Mouse (Mus musculus) forebrain, embryonic 16.5 days (tissue): ENCODE results near the gene Cdc42bpg. TPM values are rescaled to one million over a fixed set of nuclear protein-coding genes. Genes with fewer than 3 reads are reported as not detected.

ENCODE experiments used
- ATAC-seq: fragments of 200-750 bp; cut with Nextera tagmentation; 2 replicates; pipeline ENCODE4 v1.8.0; 2017; ENCODE audit warnings: mild to moderate bottlenecking, moderate library complexity
- H3K27ac ChIP-seq: fragments of 300-500 bp; sonication (generic); 2 replicates; pipeline ENCODE4 v1.5.1; 2014; ENCODE audit warnings: low read length, control low read depth
- H3K27me3 ChIP-seq: fragments of 300-500 bp; sonication (generic); replicated peaks from 2 replicates; pipeline ENCODE4 v1.6.1; 2014; ENCODE audit warnings: low read length; ENCODE audit not compliant: control insufficient read depth, insufficient read depth
- H3K36me3 ChIP-seq: fragments of 300-500 bp; sonication (generic); 2 replicates; pipeline ENCODE4 v1.6.1; 2014; ENCODE audit not compliant: control insufficient read depth, insufficient read depth
- H3K4me1 ChIP-seq: fragments of 300-500 bp; sonication (generic); replicated peaks from 2 replicates; pipeline ENCODE4 v1.6.1; 2014; ENCODE audit warnings: low read length; ENCODE audit not compliant: control insufficient read depth, insufficient read depth
- H3K4me2 ChIP-seq: fragments of 300-500 bp; sonication (generic); 2 replicates; pipeline ENCODE4 v1.6.1; 2014; ENCODE audit warnings: mild to moderate bottlenecking, low read length, control low read depth
- H3K4me3 ChIP-seq: fragments of 300-500 bp; sonication (generic); replicated peaks from 2 replicates; pipeline ENCODE4 v1.5.1; 2014; ENCODE audit warnings: mild to moderate bottlenecking, low read length, control low read depth
- H3K9ac ChIP-seq: fragments of 300-500 bp; sonication (generic); replicated peaks from 2 replicates; pipeline ENCODE4 v1.6.1; 2014; ENCODE audit warnings: low read depth, low read length, control low read depth
- H3K9me3 ChIP-seq: fragments of 300-500 bp; sonication (generic); 2 replicates; pipeline ENCODE4 v1.6.1; 2016; ENCODE audit warnings: low read length; ENCODE audit not compliant: control insufficient read depth
- WGBS: fragments of 180-500 bp; shearing (Covaris S2); extraction: QIAGEN DNeasy Blood & Tissue Kit; methylation state at CpG from one replicate; pipeline ENCODE4 v1.1.7; 2014; 5-methylcytosine and 5-hydroxymethylcytosine counted together
- polyA plus RNA-seq: library from polyadenylated mRNA; unstranded; fragments of >200 nt; fragmentation: Nextera tagmentation; extraction: Ambion mirVana; gene quantifications from 2 replicates; pipeline ENCODE4 v1.2.1, GENCODE M21; 2015

Cdc42bpg gene
- polyA plus RNA-seq, 1 experiment from 2014 or later, result 0.52 TPM

DNA sequence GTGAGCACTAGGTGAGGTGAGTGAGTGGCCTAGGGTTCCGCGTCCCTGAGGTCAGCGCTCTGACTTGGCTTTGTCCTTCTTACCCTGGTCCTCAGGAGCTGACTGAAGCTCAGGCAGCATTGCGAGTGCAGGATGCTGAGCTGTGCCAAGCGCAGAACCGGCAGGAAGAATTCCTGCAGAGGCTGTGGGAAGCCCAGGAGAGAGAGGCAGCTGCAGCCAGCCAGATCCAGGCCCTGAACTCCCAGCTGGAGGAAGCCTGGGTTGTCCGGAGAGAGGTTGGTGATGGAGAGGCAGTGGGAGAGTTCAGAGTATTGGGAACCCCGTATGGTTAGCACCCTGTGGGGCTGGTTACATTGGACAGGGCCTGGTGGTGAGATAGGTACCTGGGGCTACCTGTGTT, 7.5 kb downstream of the Cdc42bpg start:
- Histone ChIP-seq H3K9ac (no peak overlapping the region), H3K4me1 (no peaks in the 10 kb centered on the region), H3K27ac (no peak overlapping the region), H3K4me3 (no peak overlapping the region), H3K27me3 (no peaks in the 10 kb centered on the region), H3K36me3 (no peaks in the 10 kb centered on the region), H3K4me2 (no peak overlapping the region), H3K9me3 (no peaks in the 10 kb centered on the region)
- WGBS, result 90% methylated on average over 8 of the region's 8 CpGs
- ATAC-seq, result no peak

DNA sequence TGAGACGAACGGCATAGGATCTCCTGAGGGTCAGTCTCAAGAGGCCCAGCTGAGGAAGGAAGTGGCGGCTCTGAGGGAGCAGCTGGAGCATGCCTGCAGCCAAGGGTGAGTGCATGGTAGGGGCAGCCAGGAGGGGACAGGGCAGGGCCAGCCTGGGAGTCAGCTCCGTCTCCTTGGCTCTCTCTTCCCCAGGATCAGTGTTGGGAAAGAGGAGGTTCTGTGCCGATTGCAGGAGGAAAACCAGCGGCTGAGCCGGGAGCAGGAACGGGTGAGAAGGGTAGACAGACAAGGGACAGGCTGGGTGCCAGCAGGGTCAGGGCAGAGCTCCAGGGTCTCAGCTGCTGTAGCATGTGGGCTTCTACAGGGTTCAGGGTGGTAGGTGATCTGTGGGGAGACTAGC, 8.3 kb downstream of the Cdc42bpg start:
- no peak overlapping the region for H3K4me3 ChIP-seq
- no peaks in the 10 kb centered on the region for H3K27me3 ChIP-seq
- no peak for ATAC-seq
- no peak overlapping the region for H3K27ac ChIP-seq
- no peaks in the 10 kb centered on the region for H3K36me3 ChIP-seq
- H3K4me1 ChIP-seq, result no peaks in the 10 kb centered on the region
- WGBS, result 88% methylated on average over 8 of the region's 8 CpGs
- H3K4me2 ChIP-seq, result no peak overlapping the region
- no peaks in the 10 kb centered on the region for H3K9me3 ChIP-seq
- H3K9ac ChIP-seq, result no peak overlapping the region

GRCm38 (mm10) chr19:6315573-6315972, 9.3 kb downstream of the Cdc42bpg start:
- no peak for ATAC-seq
- 70% methylated on average over 14 of the region's 14 CpGs for WGBS
- Histone ChIP-seq H3K36me3 (no peaks in the 10 kb centered on the region), H3K27me3 (no peaks in the 10 kb centered on the region), H3K9ac (no peak overlapping the region), H3K9me3 (no peaks in the 10 kb centered on the region), H3K4me2 (no peak overlapping the region), H3K27ac (no peak overlapping the region), H3K4me1 (no peaks in the 10 kb centered on the region), H3K4me3 (no peak overlapping the region)

DNA sequence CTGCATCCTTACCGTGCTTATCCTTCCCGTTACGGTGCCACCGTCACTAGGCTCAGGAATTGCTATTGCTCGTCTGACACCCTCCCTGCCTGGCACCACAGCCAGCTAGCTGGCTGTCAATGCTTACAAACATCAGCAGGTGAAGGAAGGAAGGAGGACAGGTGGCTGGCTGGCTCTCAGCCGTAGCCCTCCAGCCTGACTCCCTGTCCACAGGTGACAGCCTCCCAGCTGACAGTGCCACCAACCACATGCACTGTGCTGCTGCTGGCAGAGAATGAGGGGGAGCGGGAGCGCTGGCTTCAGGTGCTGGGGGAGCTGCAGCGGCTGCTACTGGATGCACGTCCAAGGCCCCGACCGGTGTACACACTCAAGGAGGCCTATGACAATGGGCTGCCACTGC, 11.9 kb downstream of the Cdc42bpg start:
- Histone ChIP-seq H3K4me2 (no peak overlapping the region), H3K27me3 (no peaks in the 10 kb centered on the region), H3K9ac (no peak overlapping the region), H3K36me3 (no peaks in the 10 kb centered on the region), H3K4me1 (no peaks in the 10 kb centered on the region), H3K27ac (no peak overlapping the region), H3K9me3 (no peaks in the 10 kb centered on the region), H3K4me3 (no peak overlapping the region)
- 89% methylated on average over 12 of the region's 12 CpGs for WGBS
- no peak for ATAC-seq

GRCm38 (mm10) chr19:6321358-6321757, 15.1 kb downstream of the Cdc42bpg start:
- H3K4me1 ChIP-seq, result no peaks in the 10 kb centered on the region

GRCm38 (mm10) chr19:6321786-6322621, 15.7 kb downstream of the Cdc42bpg start:
- no peaks in the 10 kb centered on the region for H3K27me3 ChIP-seq
- H3K27ac ChIP-seq, result no peak overlapping the region
- H3K36me3 ChIP-seq, result no peaks in the 10 kb centered on the region
- 88% methylated on average over 33 of the region's 33 CpGs for WGBS
- H3K4me1 ChIP-seq, result no peaks in the 10 kb centered on the region
- no peak overlapping the region for H3K4me3 ChIP-seq
- no peak for ATAC-seq
- no peaks in the 10 kb centered on the region for H3K9me3 ChIP-seq
- H3K9ac ChIP-seq, result no peak overlapping the region
- no peak overlapping the region for H3K4me2 ChIP-seq

More at GRCm38 (mm10) chr19:6321358-6321757, 15.1 kb downstream of the Cdc42bpg start:
- Histone ChIP-seq H3K27me3 (no peaks in the 10 kb centered on the region), H3K9me3 (no peaks in the 10 kb centered on the region), H3K9ac (no peak overlapping the region), H3K27ac (no peak overlapping the region), H3K4me2 (no peak overlapping the region), H3K36me3 (no peaks in the 10 kb centered on the region), H3K4me3 (no peak overlapping the region)
- ATAC-seq, result no peak
- whole genome bisulfite sequencing, result 86% methylated on average over 8 of the region's 8 CpGs

- H3K9me3 ChIP-seq, result no peaks in the 10 kb centered on the region
- no peaks in the 10 kb centered on the region for H3K4me1 ChIP-seq
- no peak overlapping the region for H3K4me3 ChIP-seq
- H3K4me2 ChIP-seq, result no peak overlapping the region
- no peak overlapping the region for H3K27ac ChIP-seq
- WGBS, result 80% methylated on average over 9 of the region's 9 CpGs
- no peaks in the 10 kb centered on the region for H3K36me3 ChIP-seq
- H3K9ac ChIP-seq, result no peak overlapping the region
- no peaks in the 10 kb centered on the region for H3K27me3 ChIP-seq
- ATAC-seq, result no peak
Measured at GRCm38 (mm10) chr19:6324751-6325150, 18.5 kb downstream of the Cdc42bpg start.

- Histone ChIP-seq H3K4me1 (peaks cover 9% of the 10 kb centered on the region), H3K9me3 (no peaks in the 10 kb centered on the region), H3K9ac (no peak overlapping the region), H3K36me3 (no peaks in the 10 kb centered on the region), H3K27ac (no peak overlapping the region), H3K4me3 (no peak overlapping the region), H3K4me2 (no peak overlapping the region), H3K27me3 (no peaks in the 10 kb centered on the region)
- ATAC-seq, result no peak
- 64% methylated on average over 5 of the region's 5 CpGs for WGBS
Measured at GRCm38 (mm10) chr19:6331178-6331577, 24.9 kb downstream of the Cdc42bpg start.

DNA sequence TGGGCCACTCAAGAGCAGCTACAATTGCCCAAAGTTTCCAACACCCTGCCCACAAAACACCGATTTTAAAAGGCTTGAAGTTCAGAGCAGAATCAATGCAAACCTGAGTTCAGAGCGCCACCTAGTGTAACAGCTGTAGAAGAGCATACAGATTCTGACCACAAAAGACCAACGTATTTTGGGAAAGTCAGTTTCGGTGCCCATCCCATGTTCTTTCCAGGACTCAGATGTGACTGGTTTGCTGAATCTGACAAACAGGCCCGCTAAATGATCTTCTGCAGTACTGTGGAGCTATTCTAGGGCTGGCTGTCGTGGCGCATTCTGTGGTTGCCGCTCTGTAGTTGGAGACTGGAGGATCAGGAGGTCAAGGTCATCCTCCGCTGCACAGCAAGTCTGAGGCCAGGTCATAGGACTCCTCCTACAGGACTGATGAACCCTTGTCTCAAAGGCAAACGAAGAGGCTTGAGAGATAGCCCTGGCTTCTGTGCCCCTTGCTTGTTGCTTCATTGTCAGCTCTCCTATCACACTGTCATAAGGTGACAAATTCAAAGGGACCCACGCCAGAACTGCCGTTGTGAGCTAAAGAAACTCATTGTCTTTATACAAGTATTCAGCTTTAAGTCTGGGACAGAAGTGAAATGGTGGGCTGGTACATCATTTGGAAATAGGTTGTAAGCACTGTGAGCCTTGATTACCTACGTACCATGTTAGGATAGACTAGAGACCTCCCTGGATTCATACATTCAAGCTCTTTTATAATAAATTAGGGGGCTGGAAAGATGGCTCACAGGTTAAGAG, 25.7 kb downstream of the Cdc42bpg start:
- H3K9ac ChIP-seq, result peak overlapping the region; percentile 1; the same call in 1 of the 2 replicates
- H3K4me3 ChIP-seq, result no peak overlapping the region; the same call in 1 of the 2 replicates
- H3K4me1 ChIP-seq, result peaks cover 17% of the 10 kb centered on the region

More for the DNA sequence above, 25.7 kb downstream of the Cdc42bpg start:
- no peak for ATAC-seq
- H3K27me3 ChIP-seq, result no peaks in the 10 kb centered on the region
- H3K9me3 ChIP-seq, result no peaks in the 10 kb centered on the region
- 22% methylated on average over 13 of the region's 13 CpGs for WGBS
- no peaks in the 10 kb centered on the region for H3K36me3 ChIP-seq
- H3K4me2 ChIP-seq, result peak overlapping the region; percentile 12
- H3K27ac ChIP-seq, result no peak overlapping the region
